In genomic region chr17:7945117-7946052, GRCm38 (mm10) we compare ENCODE assay signal across 8 mouse cellular contexts. TPM values are rescaled to one million over a fixed set of nuclear protein-coding genes. Genes with fewer than 3 reads are reported as not detected.
A peak's percentile ranks its signal among the peaks of the same experiment; 100 is the strongest.
DNase-seq lines count a peak whose midpoint lies in the region; ATAC-seq and TF ChIP-seq lines count a peak whose summit lies in the region.
"Not testable (repeated sequence)": the region's sequence is repeated elsewhere in the genome, so short reads cannot be mapped to it uniquely, and the experiment has no call there.

Rsph3a (plus strand) TSS chr17:7945614.

- ATAC-seq in hindbrain, embryonic 11.5 days (ENCODE audit: low FRiP score) = peak; percentile 99
- ATAC-seq in lung, postnatal 0 days = peak; percentile 98

- 5% methylated on average over 43 of the region's 58 CpGs for WGBS in hindbrain, embryonic 11.5 days
- 4% methylated on average over 54 of the region's 58 CpGs for WGBS in lung, postnatal 0 days

- peak within 1 kb of the TSS; percentile 49 for H3K4me3 ChIP-seq in hindbrain, embryonic 11.5 days (ENCODE audit: low read depth, low read length)
- peak within 1 kb of the TSS; percentile 47 for H3K4me3 ChIP-seq in lung, postnatal 0 days (ENCODE audit: low read depth, low read length)

- peak; percentile 32 for TF ChIP-seq CTCF in lung, postnatal 0 days (IDR thresholded peaks at IDR 0.05)

- DNase-seq in Muller cell, postnatal 12 days (ENCODE audit: inconsistent ontology term) = peak; percentile 96
- peak; percentile 92 to 95 for DNase-seq in cerebellum, postnatal 10 days
- DNase-seq in frontal cortex, postnatal 10 days (ENCODE audit: low spot score in 2 of 2) = peak; percentile 77 to 82
- peak; percentile 91 for DNase-seq in hindbrain, embryonic 11.5 days (ENCODE audit: low spot score)
- peak; percentile 75 to 84 for DNase-seq in layer of hippocampus, postnatal 10 days (ENCODE audit: low spot score in 2 of 2)
- peak; percentile 93 for DNase-seq in lung, postnatal 0 days (ENCODE audit: low spot score)
- peak; percentile 54 for DNase-seq in ovary, postnatal 10 days (ENCODE audit: low spot score)
- DNase-seq in thymus, postnatal 0 days (ENCODE audit: low spot score) = peak; percentile 62

- peak within 1 kb of the TSS; percentile 63 for H3K9ac ChIP-seq in hindbrain, embryonic 11.5 days (ENCODE audit: low read depth, low read length)
- peak within 1 kb of the TSS; percentile 51 for H3K9ac ChIP-seq in lung, postnatal 0 days (replicated peaks; ENCODE audit: low read depth)

- H3K4me1 ChIP-seq in hindbrain, embryonic 11.5 days (replicated peaks; ENCODE audit: control insufficient read depth, insufficient read depth, low read length); lung, postnatal 0 days (ENCODE audit: insufficient read depth, low read depth, low read length): not testable (repeated sequence)

- H3K27ac ChIP-seq in hindbrain, embryonic 11.5 days (ENCODE audit: low read depth, low read length) = peak within 1 kb of the TSS; percentile 78
- H3K27ac ChIP-seq in lung, postnatal 0 days (ENCODE audit: low read length) = peak within 1 kb of the TSS; percentile 82

- peak within 1 kb of the TSS; percentile 44 for H3K4me2 ChIP-seq in hindbrain, embryonic 11.5 days (replicated peaks; ENCODE audit: low read depth, low read length)
- H3K4me2 ChIP-seq in lung, postnatal 0 days (replicated peaks; ENCODE audit: low read depth, low read length) = peak within 1 kb of the TSS; percentile 47

- not testable (repeated sequence) for H3K36me3 ChIP-seq in hindbrain, embryonic 11.5 days (ENCODE audit: control insufficient read depth, insufficient read depth, low read length); lung, postnatal 0 days (ENCODE audit: insufficient read depth, low read length)

- H3K27me3 ChIP-seq in hindbrain, embryonic 11.5 days (ENCODE audit: control insufficient read depth, insufficient read depth, low read length); lung, postnatal 0 days (replicated peaks; ENCODE audit: insufficient read depth, low read length): not testable (repeated sequence)

- H3K9me3 ChIP-seq in hindbrain, embryonic 11.5 days (ENCODE audit: control insufficient read depth, low read length); lung, postnatal 0 days (ENCODE audit: low read length): not testable (repeated sequence)

- not testable (repeated sequence) for TF ChIP-seq EP300 in lung, postnatal 0 days (IDR thresholded peaks at IDR 0.05)

RNA-seq across cellular contexts. Expression of gene Rsph3a, which starts in this region (rescaled TPM):
- polyA plus RNA-seq in hindbrain, embryonic 11.5 days (2014; fragmentation: Nextera tagmentation; extraction: Ambion mirVana) = 63.4 and 67.6 TPM in 2 replicates
- total RNA-seq in layer of hippocampus, postnatal 10 days (2021) = 10 to 100 TPM; 33.2 to 35.0 TPM
- polyA plus RNA-seq in lung, postnatal 0 days (2015; fragmentation: Nextera tagmentation; extraction: Ambion mirVana) = 58.1 and 60.5 TPM in 2 replicates
- 26.9 and 29.1 TPM in 2 replicates for polyA plus RNA-seq in thymus, postnatal 0 days (2015; fragmentation: Nextera tagmentation; extraction: Ambion mirVana)

Comparison
In these comparisons a context has a peak if more than half of its experiments do, and no peak if none do; other contexts are left out.
1. Peak in every context shown above with its lines: DNase-seq, ATAC-seq, H3K4me3 ChIP-seq and H3K27ac ChIP-seq.